Mouse (Mus musculus): ENCODE results near the gene Mkln1.

Mkln1 gene

DNA sequence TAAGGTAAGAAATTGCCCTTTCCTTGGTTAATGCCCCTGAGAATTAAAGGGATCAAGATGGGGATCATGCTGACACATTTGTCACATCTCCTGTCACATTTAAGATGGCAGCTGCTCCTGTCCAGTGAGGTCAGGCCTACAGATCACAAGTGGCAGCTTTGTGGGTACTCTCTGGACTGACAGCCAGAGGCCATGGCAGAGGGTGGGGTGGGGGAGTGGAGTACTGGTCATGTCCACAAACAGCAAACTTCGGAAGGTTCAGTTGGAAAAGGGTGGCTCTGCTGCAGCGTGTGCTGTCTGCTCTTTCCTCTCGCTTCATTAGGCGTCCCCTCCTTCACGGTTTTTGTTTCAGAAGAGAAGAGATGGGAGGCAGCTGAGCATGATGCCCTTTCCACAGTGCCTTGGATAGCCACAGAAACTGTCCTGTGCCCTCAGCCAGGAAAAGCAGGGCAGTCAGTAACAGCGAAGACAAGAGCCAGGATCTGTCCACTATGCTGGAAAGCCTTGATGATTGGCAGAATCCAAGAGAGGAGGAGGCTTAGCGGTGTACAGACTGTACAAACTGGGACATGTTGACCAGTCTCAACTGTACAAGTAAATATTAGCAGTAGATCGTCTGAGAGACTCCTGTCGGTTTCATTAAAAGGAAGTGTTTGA is 119.3 kb downstream of the Mkln1 start:
- no peak for DNase-seq (ENCODE audit: low spot score in 2 of 2)

DNA sequence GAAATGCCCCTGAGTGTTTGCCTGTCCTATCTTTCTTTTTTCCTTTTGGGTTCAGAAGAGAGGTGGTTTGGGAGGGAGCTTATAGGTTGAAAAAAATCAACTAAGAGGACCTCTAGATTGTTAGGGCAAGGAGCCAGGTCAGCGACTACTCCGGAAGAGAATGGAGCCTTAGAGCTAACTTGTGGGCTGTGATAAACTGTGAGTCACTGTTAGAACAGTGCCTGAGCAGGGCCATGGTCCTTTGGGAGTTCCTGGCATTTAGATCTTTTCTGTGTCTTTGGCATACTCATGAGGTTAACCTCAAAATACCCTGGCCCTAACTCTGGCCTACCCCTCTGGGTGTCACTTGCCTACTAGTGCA is 119.8 kb downstream of the Mkln1 start:
- DNase-seq (ENCODE audit: low spot score in 2 of 2), result no peak

DNA sequence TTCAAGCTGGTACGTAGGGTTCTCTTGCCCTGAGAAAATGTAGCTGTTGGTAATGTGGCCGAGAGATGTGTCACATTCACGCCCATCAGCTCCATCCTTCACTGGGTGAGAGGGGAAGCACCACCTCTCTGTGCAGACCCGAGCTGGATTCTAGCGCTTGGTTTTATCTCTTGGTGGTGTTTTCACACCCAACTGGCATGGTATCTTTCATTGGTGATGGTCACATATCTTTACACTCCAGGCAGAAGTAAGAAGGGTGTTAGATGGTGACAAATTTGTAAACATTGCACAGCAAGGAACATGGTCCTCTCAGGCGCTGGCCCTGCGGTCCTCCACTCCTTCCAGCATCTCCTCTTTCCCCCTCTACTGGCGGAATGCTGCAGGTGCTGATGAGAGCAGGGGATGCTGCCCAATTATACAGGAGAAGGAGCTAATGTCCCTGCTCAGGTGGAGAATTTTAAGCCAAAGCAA is 120.5 kb downstream of the Mkln1 start:
- DNase-seq (ENCODE audit: low spot score in 2 of 2), result no peak

DNA sequence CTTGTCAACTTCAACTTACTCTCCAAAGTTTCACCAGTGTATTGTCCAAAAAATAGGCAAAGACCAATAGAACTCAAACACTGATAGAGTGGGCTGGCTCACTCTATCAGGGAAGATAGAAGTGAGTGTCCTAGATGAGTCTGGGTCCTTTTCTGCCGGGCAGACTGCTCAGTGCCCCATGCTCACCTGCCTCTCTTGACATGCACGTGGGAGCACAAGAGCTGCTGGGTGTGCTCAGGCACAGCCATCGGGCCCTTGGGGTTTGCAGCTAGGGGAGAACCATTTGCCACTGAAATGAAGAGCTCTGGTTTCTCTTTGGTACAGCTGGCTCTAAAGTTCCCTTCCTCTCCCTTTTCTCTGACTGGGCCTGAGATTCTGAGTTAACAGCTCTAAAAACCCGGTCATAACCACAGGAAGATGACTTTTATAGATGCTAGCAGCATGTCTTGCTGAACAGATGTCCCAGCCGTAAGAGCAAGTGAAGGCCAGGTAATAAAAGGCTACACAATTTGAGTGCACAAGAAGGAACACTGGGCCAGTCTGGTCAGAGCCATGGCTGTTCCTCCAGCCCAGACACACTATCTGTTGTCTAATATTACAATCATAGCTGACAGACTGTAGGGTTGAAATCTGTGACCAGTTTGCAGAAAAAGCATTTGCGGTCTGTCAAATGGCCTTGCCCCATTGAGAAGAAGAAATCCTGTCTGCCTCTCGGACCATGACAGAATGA is 122.1 kb downstream of the Mkln1 start:
- no peak for DNase-seq (ENCODE audit: low spot score in 2 of 2)

DNA sequence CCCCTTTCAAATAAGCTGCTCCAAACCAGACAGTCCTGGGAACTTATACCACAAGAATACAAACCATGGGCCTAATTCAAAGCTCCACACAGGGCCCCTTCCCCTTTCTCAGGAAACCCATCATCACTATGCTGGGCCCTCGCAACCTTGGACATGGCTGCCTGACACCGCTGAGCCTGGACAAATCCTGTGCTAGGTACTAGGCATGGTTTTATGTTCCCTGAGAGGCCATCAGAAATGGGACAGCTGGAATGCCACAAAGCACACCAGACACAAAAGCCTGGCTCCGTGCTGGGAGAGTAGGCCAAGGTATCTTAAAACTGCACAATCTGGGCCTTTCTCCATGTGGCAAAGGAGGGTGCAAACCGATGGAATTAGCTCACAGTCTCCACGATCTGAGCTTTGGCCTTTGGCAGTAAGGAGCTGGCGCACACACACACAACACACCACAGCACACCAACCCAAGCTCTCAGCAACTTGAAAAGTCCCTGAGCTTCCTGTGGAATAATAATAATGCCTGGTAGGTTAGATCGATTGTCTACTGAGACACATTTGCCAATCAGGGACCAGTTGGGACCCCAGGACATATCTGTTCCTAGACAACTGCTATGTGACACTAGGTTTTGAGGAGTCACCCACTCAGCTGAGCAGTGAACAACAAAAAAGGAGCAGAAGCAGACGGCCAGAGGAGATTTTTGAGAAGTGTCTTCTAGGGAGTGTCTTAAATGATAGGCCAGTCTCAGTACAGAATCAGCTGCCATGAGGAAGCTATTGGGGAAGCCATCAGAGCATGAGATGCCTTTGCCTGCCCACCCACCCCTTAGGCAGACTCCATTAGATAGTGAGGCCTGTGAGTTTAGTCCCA is 123.2 kb downstream of the Mkln1 start:
- DNase-seq (ENCODE audit: low spot score in 2 of 2), result no peak

DNA sequence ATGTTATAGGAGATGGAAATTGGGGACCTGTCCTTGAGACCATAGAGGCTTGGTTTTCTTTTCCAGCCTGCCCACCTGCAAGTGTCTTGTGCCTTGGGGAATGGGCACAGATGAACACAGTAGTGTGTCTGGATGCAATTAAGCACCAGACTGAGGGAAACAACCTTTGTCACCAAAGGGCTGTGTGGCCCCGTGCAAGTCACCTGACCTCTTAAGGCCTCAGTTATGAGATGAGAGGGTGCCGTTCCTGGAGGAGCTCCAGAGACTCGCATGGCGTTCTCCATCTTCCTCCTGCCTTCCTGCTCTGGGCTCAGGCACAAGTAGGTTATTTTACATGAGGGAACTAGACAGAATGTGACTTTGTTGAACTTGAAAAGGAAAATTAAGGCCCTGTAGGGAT is 123.9 kb downstream of the Mkln1 start:
- DNase-seq (ENCODE audit: low spot score in 2 of 2), result no peak

DNA sequence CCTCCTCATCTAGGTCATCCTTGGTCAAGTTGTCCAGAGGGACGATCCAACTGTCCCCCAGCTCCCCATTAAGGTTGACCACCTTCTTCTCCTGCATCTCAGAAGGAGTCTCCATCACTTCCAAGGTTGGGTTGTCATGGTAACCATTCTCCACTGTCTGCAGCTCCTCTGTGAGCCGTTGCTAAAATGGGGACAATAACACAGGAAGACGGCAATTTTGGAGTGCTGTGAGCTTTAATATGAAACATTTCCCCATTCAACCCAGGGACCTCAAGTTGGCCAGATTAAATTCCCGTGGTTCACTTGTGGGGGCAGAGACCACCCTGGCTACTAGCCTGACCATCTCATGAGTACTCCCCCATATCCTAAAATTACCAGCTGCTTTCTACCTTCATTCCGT is 124.5 kb downstream of the Mkln1 start:
- DNase-seq (ENCODE audit: low spot score in 2 of 2), result peak in 1 of 2 experiments; percentile 63

DNA sequence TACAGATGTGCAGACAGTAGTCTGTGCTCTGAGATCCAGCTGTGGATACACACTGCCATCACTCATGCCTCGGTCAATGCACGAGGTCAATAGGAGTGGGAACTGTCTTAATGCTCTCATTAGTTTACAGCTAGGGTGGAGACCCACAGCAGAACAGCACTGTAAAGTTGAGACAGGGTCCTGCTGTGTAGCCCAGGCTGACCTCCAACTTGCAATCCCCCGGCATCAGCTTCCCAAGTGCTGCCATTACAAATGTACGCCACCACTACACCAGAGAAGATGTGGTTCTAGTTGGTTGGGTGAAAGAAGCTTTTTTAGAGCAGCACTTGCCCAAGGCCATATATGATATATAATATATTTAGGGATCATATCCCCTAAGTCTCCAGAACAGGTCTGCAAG is 125.1 kb downstream of the Mkln1 start:
- no peak for DNase-seq (ENCODE audit: low spot score in 2 of 2)

DNA sequence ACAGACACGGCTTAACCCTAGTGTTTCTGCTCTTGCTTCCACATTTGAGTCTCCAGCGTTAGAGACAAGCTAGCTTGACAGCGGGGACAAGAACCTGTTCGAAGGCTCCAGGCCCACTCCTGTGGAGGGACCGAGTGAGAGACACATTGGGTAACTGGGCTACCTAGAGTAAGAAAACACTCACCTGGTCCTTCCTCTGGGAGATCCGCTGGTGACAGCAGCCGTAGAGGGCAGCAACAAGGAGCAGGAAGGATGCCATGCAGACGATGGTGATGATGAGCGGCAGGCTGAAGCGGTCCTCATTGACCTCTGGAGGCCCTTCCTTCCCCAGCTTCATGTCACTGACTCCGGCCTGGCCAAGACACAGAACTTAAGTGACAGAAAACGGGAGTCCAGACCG is 125.6 kb downstream of the Mkln1 start:
- no peak for DNase-seq (ENCODE audit: low spot score in 2 of 2)

DNA sequence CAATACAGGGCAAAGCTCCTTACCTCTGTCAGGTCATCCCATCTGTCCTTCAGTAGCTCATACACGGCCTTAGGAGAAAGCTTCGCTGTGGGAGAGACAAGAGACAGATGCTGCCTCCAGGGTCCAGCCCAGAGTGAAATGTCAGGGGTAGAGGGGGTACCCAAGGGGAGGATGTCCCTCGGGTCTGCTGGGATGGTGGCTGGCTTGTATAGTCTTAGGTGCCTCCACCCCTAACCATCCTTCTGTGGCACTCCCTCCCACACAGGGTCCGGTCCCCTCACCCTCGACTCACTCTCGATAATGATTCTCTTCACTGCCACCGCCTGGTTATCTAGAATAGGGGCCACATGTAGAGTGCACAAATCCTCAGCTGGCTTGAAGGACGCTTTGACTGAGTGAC is 126.1 kb downstream of the Mkln1 start:
- no peak for DNase-seq (ENCODE audit: low spot score in 2 of 2)

DNA sequence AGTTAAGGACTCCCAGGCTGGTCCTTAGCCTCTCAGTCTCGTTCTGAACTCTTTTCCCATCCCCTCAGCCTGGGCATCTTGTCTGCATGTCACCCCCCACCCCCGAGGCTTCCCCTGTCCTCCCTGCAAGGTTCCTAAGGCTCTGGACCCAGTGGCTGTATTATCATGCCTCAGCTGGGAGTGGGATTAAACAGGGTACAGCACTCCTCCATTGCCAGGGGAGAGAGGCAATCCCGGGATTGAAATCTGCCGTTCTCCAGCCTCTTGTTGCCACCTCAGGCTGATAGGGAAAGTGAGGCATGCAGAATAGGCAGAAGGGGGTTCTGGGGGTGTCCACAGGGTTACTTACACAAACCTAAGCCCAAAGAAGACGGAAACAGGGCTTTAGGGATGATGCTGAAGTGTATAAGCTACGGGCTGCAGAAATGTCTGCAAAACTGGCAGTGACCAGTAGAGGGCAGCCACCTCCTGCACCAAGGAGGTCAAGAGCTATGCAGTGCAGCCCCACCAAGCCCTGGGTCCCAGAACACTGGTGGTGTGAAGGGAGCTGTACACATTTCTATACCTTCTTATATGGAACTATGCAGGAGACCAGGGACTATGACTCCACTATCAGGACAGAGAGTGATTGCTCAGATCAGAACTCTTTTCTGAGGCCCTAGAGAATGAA is 126.8 kb downstream of the Mkln1 start:
- no peak for DNase-seq (ENCODE audit: low spot score in 2 of 2)

DNA sequence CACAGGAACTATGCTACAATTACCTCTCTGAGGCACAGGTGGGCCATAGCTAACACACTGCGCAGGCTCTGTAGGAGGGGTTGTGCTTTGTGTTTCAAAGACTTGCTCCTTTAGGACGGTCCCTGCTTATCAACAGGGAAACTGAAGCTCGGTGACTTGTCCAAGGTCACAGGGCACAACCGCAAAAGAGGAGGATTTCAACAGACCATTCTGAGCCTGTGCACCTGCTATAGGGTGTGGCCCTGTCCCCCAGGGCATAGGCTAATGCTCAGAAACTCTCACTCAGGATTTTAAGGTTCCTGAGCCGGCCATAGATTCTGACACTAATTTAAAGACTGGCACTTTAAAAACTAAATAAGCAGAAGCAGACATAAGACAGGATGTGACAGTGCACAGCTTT is 128.4 kb downstream of the Mkln1 start:
- no peak for DNase-seq (ENCODE audit: low spot score in 2 of 2)

DNA sequence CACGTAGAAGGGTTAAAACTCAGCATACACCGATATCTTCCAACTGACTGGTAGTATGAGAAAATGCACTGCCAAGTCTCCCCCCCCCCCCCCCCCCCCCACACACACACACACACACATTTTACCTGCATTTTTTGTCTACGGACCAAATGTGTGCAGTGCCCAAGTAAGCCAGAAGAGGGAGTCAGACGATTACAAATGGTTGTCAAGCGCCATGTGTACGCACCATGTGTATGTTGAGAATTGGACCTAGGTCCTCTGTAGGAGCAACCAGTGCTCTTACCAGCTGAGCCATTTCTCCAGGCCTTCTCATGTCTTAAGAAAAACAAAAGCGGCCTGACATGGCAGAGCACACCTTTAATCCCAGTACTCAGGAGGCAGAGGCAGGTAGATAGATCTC is 129.4 kb downstream of the Mkln1 start:
- DNase-seq (ENCODE audit: low spot score in 2 of 2), result peak in 1 of 2 experiments; percentile 60

DNA sequence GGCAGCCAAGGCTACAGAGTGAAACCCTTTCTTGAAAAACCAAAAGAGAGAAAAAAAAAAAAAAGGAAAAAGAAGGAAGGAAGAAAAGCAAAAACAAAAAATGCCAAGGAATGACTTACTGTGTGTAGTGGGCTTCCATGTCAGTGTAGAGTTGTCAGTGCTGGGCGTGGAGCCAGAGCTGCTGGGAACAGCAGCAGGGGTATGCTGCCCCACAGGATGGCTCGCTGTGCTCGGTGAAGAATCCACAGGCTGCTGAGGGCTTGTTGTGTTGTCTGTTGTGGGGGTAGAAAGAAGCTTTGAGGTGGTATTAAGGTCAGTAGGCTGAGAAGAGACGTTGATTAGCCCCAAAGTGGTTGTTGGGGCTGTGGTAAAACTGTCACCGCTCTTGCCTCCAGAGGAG is 129.8 kb downstream of the Mkln1 start:
- no peak for DNase-seq (ENCODE audit: low spot score in 2 of 2)

DNA sequence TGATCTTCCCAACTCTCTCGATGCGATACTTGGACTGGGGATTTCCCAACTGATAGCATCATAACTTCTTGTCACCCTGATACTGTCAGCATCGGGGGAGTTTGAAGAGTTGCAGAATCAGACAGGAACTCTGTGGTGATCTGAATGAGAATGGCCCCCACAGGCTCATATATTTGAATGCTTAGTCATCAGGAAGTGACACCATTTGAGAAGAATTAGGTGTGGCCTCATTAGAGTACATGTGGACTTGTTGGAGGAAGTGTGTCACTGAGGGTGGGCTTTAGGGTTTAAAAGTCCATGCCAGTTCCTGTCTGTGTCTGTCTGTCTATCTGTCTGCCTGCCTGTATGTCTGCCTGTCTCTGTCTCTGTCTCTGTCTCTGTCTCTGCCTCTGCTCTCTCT is 133.3 kb downstream of the Mkln1 start:
- no peak for DNase-seq (ENCODE audit: low spot score in 2 of 2)

DNA sequence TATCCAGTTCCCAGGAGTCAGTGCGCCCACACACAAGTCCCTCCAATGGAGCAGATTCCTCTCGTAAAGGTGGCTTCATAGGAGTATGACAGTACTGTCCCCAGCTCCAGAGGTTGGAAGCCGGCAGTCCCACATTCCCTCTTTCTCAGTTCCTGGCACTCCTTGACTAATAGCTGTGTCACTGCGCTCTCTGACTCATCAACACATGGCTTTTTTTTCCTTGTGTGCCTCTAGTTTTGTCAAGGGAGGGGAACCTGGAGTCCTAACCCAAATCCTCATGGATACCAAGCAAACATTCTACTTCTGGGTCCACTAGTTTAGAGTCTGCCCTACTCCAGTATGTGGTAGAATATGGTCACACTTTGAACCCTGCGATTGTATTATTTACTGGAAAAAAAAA is 136.2 kb downstream of the Mkln1 start:
- DNase-seq (ENCODE audit: low spot score in 2 of 2), result no peak

DNA sequence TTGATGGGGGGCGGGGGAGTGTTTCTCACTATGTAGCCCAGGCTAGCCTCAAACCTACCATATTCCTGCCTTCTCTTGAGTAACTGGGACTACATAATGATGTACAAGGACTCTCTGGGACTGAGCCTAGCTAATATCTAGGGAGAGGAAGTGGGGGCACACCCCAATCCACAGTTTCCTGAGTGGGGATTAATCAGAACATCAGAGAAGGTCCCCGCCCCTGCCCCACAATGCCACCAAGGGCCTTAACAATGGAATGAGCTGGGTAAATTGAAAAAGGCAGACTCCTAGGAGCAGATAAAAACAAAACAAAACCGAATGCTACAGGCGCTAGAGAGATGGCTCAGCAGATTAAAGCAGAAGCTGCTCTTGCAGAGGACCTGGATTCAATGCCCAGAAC is 138.7 kb downstream of the Mkln1 start:
- DNase-seq (ENCODE audit: low spot score in 2 of 2), result no peak

DNA sequence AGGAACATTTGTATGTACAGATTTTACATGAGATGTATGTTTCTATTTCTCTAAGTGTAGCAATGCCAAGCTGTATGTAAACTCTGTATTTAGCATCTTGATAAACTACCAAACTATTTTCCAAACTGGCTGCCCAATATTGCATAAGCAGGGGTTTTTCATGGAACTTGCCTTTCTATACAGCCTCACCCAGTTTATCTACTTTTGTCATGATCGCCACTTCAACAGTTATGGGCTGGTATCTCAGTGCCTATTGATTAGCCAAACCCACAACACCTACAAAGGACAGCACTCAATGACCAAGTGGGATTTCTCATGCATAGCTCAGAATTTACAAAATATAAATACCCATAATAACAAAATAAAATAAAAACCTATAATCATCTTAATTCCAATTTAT is 139.6 kb downstream of the Mkln1 start:
- DNase-seq (ENCODE audit: low spot score in 2 of 2), result no peak

DNA sequence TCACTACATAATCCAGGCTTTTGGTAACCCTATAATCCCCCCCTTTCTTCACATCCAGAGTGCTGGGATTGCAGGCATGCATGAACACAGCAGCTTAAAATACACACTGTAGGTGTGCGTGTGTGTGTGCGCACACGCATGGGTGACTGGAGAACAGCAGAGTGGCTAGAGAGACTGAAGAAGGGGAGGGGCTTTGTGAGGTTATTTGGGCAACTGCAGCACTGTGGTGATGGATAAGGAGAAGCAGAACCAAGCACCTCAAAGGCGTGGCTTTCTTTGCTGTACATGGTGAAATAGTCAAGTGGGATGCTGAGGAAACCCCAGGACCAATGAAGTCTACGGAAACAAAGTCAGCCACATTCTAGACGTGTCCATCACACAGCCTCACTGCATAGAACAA is 141.5 kb downstream of the Mkln1 start:
- DNase-seq (ENCODE audit: low spot score in 2 of 2), result no peak

DNA sequence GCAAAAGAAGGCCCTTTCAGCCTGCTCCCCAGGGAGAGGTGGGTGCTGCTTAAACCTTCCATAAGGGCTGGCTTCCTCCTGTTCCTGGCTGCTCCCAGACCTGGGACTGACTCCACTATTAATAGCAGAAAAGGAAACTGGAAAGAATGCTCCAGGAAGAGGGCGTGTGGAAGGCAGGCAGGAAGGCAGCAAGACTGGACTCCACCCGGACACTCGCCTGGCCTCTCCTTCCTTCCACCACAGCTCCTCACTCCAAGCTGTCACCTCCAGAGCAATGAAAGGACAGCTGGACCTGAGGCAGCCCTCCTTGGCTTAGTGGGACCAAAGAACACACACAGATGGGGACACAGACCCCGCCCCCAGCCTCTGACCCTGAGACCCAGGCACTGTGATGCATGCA is 145.8 kb downstream of the Mkln1 start:
- no peak for DNase-seq (ENCODE audit: low spot score in 2 of 2)

DNA sequence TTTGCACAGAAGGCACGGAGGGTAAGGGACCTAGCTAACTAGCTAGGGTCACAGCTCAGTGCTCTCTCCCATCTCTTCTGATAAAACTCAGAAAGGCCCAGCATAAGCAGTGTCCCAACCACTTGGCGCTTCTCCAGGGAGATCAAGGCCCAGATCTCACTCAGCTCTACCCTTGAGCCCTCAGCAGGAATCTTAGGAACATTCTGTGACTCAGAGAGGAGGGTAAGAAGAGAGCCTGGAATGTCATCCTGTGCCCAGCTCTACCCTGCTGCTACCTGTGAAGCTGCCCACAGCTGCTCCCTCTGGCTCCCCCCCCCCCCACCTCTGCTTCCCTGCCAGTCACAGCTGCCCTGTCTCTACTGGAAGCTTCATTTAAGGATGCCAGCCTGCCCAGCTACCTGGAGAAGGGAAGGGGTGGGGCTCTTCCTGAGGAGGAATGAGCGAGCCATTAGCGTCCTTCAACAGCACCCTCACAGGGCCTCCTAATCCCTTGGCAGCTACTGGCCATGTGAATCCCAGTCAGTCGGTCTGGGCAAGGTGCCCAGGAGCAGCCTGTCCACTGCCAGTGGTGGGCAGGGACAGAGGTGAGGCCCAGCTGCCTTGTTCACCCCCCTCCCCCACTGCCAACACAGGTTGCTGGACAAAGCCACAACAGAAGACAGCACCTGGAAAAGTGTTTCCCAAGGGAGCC is 151.0 kb downstream of the Mkln1 start:
- no peak for DNase-seq (ENCODE audit: low spot score in 2 of 2)

Data from right cerebral cortex, postnatal 36 days (tissue).